Mouse (Mus musculus) heart, postnatal 4 days (tissue): ENCODE measurements around the gene Arfgap1. TPM values are rescaled to one million over a fixed set of nuclear protein-coding genes. Genes with fewer than 3 reads are reported as not detected.
A peak's percentile ranks its signal among the peaks of the same experiment; 100 is the strongest.

Experiments used
- DNase-seq: peaks from one replicate; pipeline ENCODE4 v3.0.0; 2021
- total RNA-seq, 2 experiments: library from RNA; stranded (reverse); gene quantifications; 2 replicates each; pipeline ENCODE4 v1.2.3; 2021

Gene Arfgap1
- total RNA-seq, 2 experiments from 2014 or later, result 64.5 to 64.8 TPM

- DNase-seq, result no peak
Observed at GRCm38 (mm10) chr2:180986449-180986848, 19.4 kb downstream of the Arfgap1 start, which contains the start of gene Col20a1. TSS of gene Col20a1 (plus strand) at chr2:180986535.

GRCm38 (mm10) chr2:180987001-180987400 lies 20.0 kb downstream of the Arfgap1 start:
- no peak for DNase-seq

GRCm38 (mm10) chr2:180987432-180988030 lies 20.5 kb downstream of the Arfgap1 start:
- no peak for DNase-seq

- DNase-seq, result peak; percentile 39
Observed at GRCm38 (mm10) chr2:180988347-180988913, 21.4 kb downstream of the Arfgap1 start.

- DNase-seq, result no peak
Observed at GRCm38 (mm10) chr2:180988948-180989347, 21.9 kb downstream of the Arfgap1 start.

- DNase-seq, result no peak
Observed at GRCm38 (mm10) chr2:180990347-180990746, 23.3 kb downstream of the Arfgap1 start.

GRCm38 (mm10) chr2:180994360-180994759 lies 27.3 kb downstream of the Arfgap1 start:
- DNase-seq, result no peak

GRCm38 (mm10) chr2:180995457-180995856 lies 28.4 kb downstream of the Arfgap1 start:
- no peak for DNase-seq

GRCm38 (mm10) chr2:180996436-180996835 lies 29.4 kb downstream of the Arfgap1 start:
- DNase-seq, result peak; percentile 55

- no peak for DNase-seq
Observed at GRCm38 (mm10) chr2:180996905-180997304, 29.9 kb downstream of the Arfgap1 start.

GRCm38 (mm10) chr2:181007054-181007453 lies 40.0 kb downstream of the Arfgap1 start:
- DNase-seq, result no peak

- no peak for DNase-seq
Observed at GRCm38 (mm10) chr2:181008339-181008738, 41.3 kb downstream of the Arfgap1 start.

GRCm38 (mm10) chr2:181031406-181031934 lies 64.4 kb downstream of the Arfgap1 start:
- no peak for DNase-seq

Other genes starting within 250 kb of the Arfgap1 start
- gene Slc17a9, start 242.0 kb upstream of the Arfgap1 start, total RNA-seq, result under 1 TPM; 0.69 to 0.88 TPM
- gene Bhlhe23, start 190.3 kb upstream of the Arfgap1 start, total RNA-seq, result not detected
- 10 to 100 TPM; 47.0 to 47.8 TPM for gene Ythdf1, start 46.3 kb upstream of the Arfgap1 start, total RNA-seq
- gene Birc7, start 38.2 kb upstream of the Arfgap1 start, total RNA-seq, result not detected
- 10 to 100 TPM; 12.5 to 13.4 TPM for gene Nkain4, start 12.5 kb upstream of the Arfgap1 start, total RNA-seq
- under 1 TPM; 0.29 to 0.33 TPM for gene Col20a1, start 19.3 kb downstream of the Arfgap1 start, total RNA-seq
- under 1 TPM; 0.11 to 0.17 TPM for gene Chrna4, start 76.3 kb downstream of the Arfgap1 start, total RNA-seq
- under 1 TPM in 1 of 2 experiments, not detected in 1; 0.29 TPM for gene Kcnq2, start 168.1 kb downstream of the Arfgap1 start, total RNA-seq
- gene Eef1a2, start 189.8 kb downstream of the Arfgap1 start, total RNA-seq, result 100 to 1,000 TPM; 460 to 501 TPM
- 10 to 100 TPM; 65.9 to 66.8 TPM for gene Ppdpf, start 220.0 kb downstream of the Arfgap1 start, total RNA-seq
- not detected for gene Ptk6, start 235.6 kb downstream of the Arfgap1 start, total RNA-seq
- under 1 TPM in 1 of 2 experiments, not detected in 1; 0.09 TPM for gene Srms, start 246.0 kb downstream of the Arfgap1 start, total RNA-seq